Mouse (Mus musculus): Measurements from ENCODE around the gene Olfr127.
"Not testable (repeated sequence)": the region's sequence is repeated elsewhere in the genome, so short reads cannot be mapped to it uniquely, and the experiment has no call there.

Gene Olfr127

GRCm38 (mm10) chr17:37900137-37900536, at the start of gene Olfr127:
Olfr127 (plus strand) TSS chr17:37900437.
- no peak for DNase-seq (ENCODE audit: low spot score)

GRCm38 (mm10) chr17:37863901-37864300, 36.3 kb upstream of the Olfr127 start:
- DNase-seq (ENCODE audit: low spot score): no peak

GRCm38 (mm10) chr17:37869676-37870205, 30.5 kb upstream of the Olfr127 start:
- DNase-seq (ENCODE audit: low spot score): no peak

DNA sequence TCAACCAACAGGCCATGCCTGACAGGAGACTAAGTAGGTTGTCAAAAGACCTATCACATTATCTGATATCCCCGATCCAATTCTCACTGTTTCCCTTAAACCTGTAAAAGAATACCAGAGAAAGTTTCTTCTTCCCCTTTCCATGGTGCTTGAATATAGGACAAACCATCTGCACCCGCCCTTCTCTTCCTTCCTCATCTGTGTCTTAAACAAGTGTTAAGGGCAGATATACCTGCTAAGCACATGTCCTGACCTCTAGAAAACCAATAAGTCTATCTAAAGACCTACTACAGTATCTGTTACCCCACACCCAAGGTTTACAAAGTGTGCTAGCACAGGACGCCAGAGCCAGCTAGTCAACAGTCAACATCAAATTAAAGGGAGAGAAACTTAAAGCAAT, 26.4 kb upstream of the Olfr127 start:
- DNase-seq (ENCODE audit: low spot score): no peak

- DNase-seq (ENCODE audit: low spot score): not testable (repeated sequence)
Measured at GRCm38 (mm10) chr17:37906821-37907220, 6.6 kb downstream of the Olfr127 start.

DNA sequence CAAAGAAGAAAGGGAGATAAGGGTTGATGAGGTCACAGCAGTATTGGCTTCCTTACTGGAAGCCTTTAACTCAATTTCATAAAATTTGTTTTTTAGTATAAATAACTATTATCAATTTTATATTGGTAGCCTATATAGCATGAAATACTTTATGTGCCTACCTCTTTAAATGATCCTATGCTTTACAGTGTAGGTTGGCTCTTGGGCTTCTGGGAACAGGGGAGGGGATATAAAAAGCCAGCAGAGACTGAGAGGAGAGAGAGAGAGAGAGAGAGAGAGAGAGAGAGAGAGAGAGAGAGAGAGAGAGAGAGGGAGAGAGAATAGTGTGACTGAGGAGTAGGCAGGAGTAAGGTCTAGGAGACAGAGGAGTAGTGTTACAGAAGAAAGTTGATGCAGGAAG, 20.0 kb downstream of the Olfr127 start, which contains the start of gene Olfr128:
Gene Olfr128 (plus strand): TSS at position 301 of the 400 bp plus-strand sequence.
- no peak for DNase-seq (ENCODE audit: low spot score)

- no peak for DNase-seq (ENCODE audit: low spot score)
Measured at GRCm38 (mm10) chr17:37952979-37953378, 52.7 kb downstream of the Olfr127 start, which contains the start of gene Olfr761. Olfr761 (minus strand) TSS chr17:37953079.

Data from T-cell, adult 2 months (primary cell).